Mouse (Mus musculus) MEL (cell line): ENCODE measurements around the gene Stxbp5l. TPM values are rescaled to one million over a fixed set of nuclear protein-coding genes. Genes with fewer than 3 reads are reported as not detected.
"Not testable (repeated sequence)": the region's sequence is repeated elsewhere in the genome, so short reads cannot be mapped to it uniquely, and the experiment has no call there.

ENCODE experiments used
- DNase-seq: peaks from one replicate; pipeline ENCODE4 v3.0.0; 2011; ENCODE audit warnings: low read depth, low spot score
- H3K27ac ChIP-seq: 2 replicates; pipeline ENCODE4 v1.5.1; 2012; ENCODE audit warnings: low read depth, mild to moderate bottlenecking, control low read depth, low read length, moderate library complexity; ENCODE audit not compliant: control insufficient read depth
- H3K27me3 ChIP-seq, 2 experiments: fragments of 150-350 bp in 1 of 2; sonication (generic) in 1 of 2; 2 replicates each; pipeline ENCODE4 v1.6.1; 2012; ENCODE audit warnings: low read length in 2 of 2, mild to moderate bottlenecking in 2 of 2, improper control_type of control experiment in 1 of 2, moderate library complexity in 1 of 2; ENCODE audit not compliant: insufficient read depth in 2 of 2, control insufficient read depth in 1 of 2
- H3K36me3 ChIP-seq, 2 experiments: 2 replicates each; pipeline ENCODE4 v1.6.1; 2012 to 2014; ENCODE audit warnings: low read length in 2 of 2, improper control_type of control experiment in 1 of 2, inconsistent platforms in 1 of 2, mild to moderate bottlenecking in 1 of 2; ENCODE audit not compliant: insufficient read depth in 2 of 2, control insufficient read depth in 1 of 2
- H3K4me1 ChIP-seq, 2 experiments: fragments of 150-350 bp in 1 of 2; sonication (generic) in 1 of 2; 2 replicates each; pipeline ENCODE4 v1.6.1; 2012; ENCODE audit warnings: low read length in 2 of 2, improper control_type of control experiment in 1 of 2, mild to moderate bottlenecking in 1 of 2; ENCODE audit not compliant: insufficient read depth in 2 of 2, control insufficient read depth in 1 of 2
- H3K4me3 ChIP-seq, 2 experiments: fragments of 150-350 bp in 1 of 2; sonication (generic) in 1 of 2; 2 replicates each; pipeline ENCODE4 v1.5.1; 2012; ENCODE audit warnings: low read depth in 2 of 2, low read length in 2 of 2, mild to moderate bottlenecking in 2 of 2, moderate library complexity in 2 of 2, control low read depth in 1 of 2, improper control_type of control experiment in 1 of 2; ENCODE audit not compliant: control insufficient read depth in 1 of 2, insufficient read depth in 1 of 2
- H3K79me2 ChIP-seq: 2 replicates; pipeline ENCODE4 v1.6.1; 2012; ENCODE audit warnings: mild to moderate bottlenecking, low read length, moderate library complexity; ENCODE audit not compliant: control insufficient read depth, poor library complexity, insufficient read depth
- H3K9ac ChIP-seq: 2 replicates; pipeline ENCODE4 v1.6.1; 2012; ENCODE audit warnings: low read depth, mild to moderate bottlenecking, control low read depth, low read length, moderate library complexity; ENCODE audit not compliant: control insufficient read depth, poor library complexity, severe bottlenecking
- H3K9me3 ChIP-seq: fragments of 150-350 bp; sonication (generic); replicated peaks from 2 replicates; pipeline ENCODE4 v1.6.1; 2012; ENCODE audit warnings: mild to moderate bottlenecking, low read length, improper control_type of control experiment, moderate library complexity; ENCODE audit not compliant: insufficient read depth
- BHLHE40 ChIP-seq: IDR thresholded peaks from 2 replicates; pipeline ENCODE4 v1.6.1; 2012; ENCODE audit warnings: low read depth, mild to moderate bottlenecking, inconsistent platforms, low read length, improper control_type of control experiment, borderline replicate concordance
- CTCF ChIP-seq, 3 experiments: IDR thresholded peaks in 2 of 3; conservative IDR thresholded peaks in 1 of 3; 2 replicates each; pipeline ENCODE4 v1.5.1; 2011 to 2012; ENCODE audit warnings: low read length in 3 of 3, low read depth in 2 of 3, mild to moderate bottlenecking in 2 of 3, improper control_type of control experiment in 1 of 3, inconsistent platforms in 1 of 3, mixed read lengths in 1 of 3, moderate library complexity in 1 of 3; ENCODE audit not compliant: control insufficient read depth in 1 of 3, insufficient read depth in 1 of 3, poor library complexity in 1 of 3, severe bottlenecking in 1 of 3
- ELF1 ChIP-seq: IDR thresholded peaks from 2 replicates; pipeline ENCODE4 v1.6.1; 2014; ENCODE audit warnings: low read depth, mild to moderate bottlenecking, inconsistent platforms, low read length, improper control_type of control experiment, moderate library complexity
- EP300 ChIP-seq, 2 experiments: IDR thresholded peaks; 2 replicates each; pipeline ENCODE4 v1.6.1; 2011; ENCODE audit warnings: improper control_type of control experiment in 2 of 2, low read length in 2 of 2, low read depth in 1 of 2, mild to moderate bottlenecking in 1 of 2
- GATA1 ChIP-seq: IDR thresholded peaks from 2 replicates; pipeline ENCODE4 v1.6.1; 2011; ENCODE audit warnings: low read depth, low read length, improper control_type of control experiment
- JUND ChIP-seq: IDR thresholded peaks from 2 replicates; pipeline ENCODE4 v1.6.1; 2011; ENCODE audit warnings: low read depth, mild to moderate bottlenecking, improper control_type of control experiment, low read length
- MAX ChIP-seq: IDR thresholded peaks from 2 replicates; pipeline ENCODE4 v1.6.1; 2011; ENCODE audit warnings: low read length, improper control_type of control experiment
- MEF2A ChIP-seq: IDR thresholded peaks from 2 replicates; pipeline ENCODE4 v1.6.1; 2014; ENCODE audit warnings: low read depth, mild to moderate bottlenecking, inconsistent platforms, low read length, improper control_type of control experiment; ENCODE audit not compliant: poor library complexity, insufficient replicate concordance, severe bottlenecking; ENCODE audit errors: extremely low read depth
- MYB ChIP-seq: IDR thresholded peaks from 2 replicates; pipeline ENCODE4 v1.6.1; 2011; ENCODE audit warnings: mild to moderate bottlenecking, low read depth, low read length, improper control_type of control experiment
- MYC ChIP-seq: IDR thresholded peaks from 2 replicates; pipeline ENCODE4 v1.6.1; 2011; ENCODE audit warnings: low read depth, mild to moderate bottlenecking, low read length, improper control_type of control experiment, moderate library complexity
- NRF1 ChIP-seq: IDR thresholded peaks from 2 replicates; pipeline ENCODE4 v1.6.1; 2014; ENCODE audit warnings: low read depth, mild to moderate bottlenecking, inconsistent platforms, low read length, improper control_type of control experiment, moderate library complexity; ENCODE audit not compliant: poor library complexity, insufficient read depth, severe bottlenecking
- POLR2A ChIP-seq, 2 experiments: IDR thresholded peaks; 2 replicates each; pipeline ENCODE4 v1.6.1; 2011 to 2012; ENCODE audit warnings: low read length in 2 of 2, mild to moderate bottlenecking in 2 of 2, control low read depth in 1 of 2, improper control_type of control experiment in 1 of 2, low read depth in 1 of 2, moderate library complexity in 1 of 2; ENCODE audit not compliant: control insufficient read depth in 1 of 2, insufficient read depth in 1 of 2, poor library complexity in 1 of 2
- POLR2AphosphoS2 ChIP-seq: IDR thresholded peaks from 2 replicates; pipeline ENCODE4 v1.6.1; 2011; ENCODE audit warnings: low read length, improper control_type of control experiment
- RCOR1 ChIP-seq: IDR thresholded peaks from 2 replicates; pipeline ENCODE4 v1.6.1; 2012; ENCODE audit warnings: low read depth, mild to moderate bottlenecking, inconsistent platforms, low read length, improper control_type of control experiment
- SIN3A ChIP-seq: IDR thresholded peaks from 2 replicates; pipeline ENCODE4 v1.6.1; 2012; ENCODE audit warnings: low read length, improper control_type of control experiment, inconsistent platforms
- UBTF ChIP-seq: IDR thresholded peaks from 2 replicates; pipeline ENCODE4 v1.6.1; 2012; ENCODE audit warnings: low read depth, mild to moderate bottlenecking, inconsistent platforms, low read length, improper control_type of control experiment, moderate library complexity, borderline replicate concordance; ENCODE audit not compliant: insufficient read depth
- USF1 ChIP-seq: IDR thresholded peaks from 2 replicates; pipeline ENCODE4 v1.6.1; 2014; ENCODE audit warnings: low read depth, mild to moderate bottlenecking, inconsistent platforms, low read length, improper control_type of control experiment, moderate library complexity
- USF2 ChIP-seq, 2 experiments: IDR thresholded peaks; 2 replicates each; pipeline ENCODE4 v1.6.1; 2011 to 2012; ENCODE audit warnings: improper control_type of control experiment in 2 of 2, low read length in 2 of 2, borderline replicate concordance in 1 of 2, inconsistent platforms in 1 of 2, low read depth in 1 of 2, mild to moderate bottlenecking in 1 of 2; ENCODE audit not compliant: insufficient read depth in 1 of 2
- ZC3H11A ChIP-seq: IDR thresholded peaks from 2 replicates; pipeline ENCODE4 v1.6.1; 2012; ENCODE audit warnings: low read depth, mild to moderate bottlenecking, inconsistent platforms, low read length, improper control_type of control experiment
- ZMIZ1 ChIP-seq: IDR thresholded peaks from 2 replicates; pipeline ENCODE4 v1.6.1; 2012; ENCODE audit warnings: low read depth, mild to moderate bottlenecking, inconsistent platforms, low read length, improper control_type of control experiment, moderate library complexity
- polyA plus RNA-seq, 2 experiments: library from polyadenylated mRNA; stranded (reverse) in 1 of 2; unstranded in 1 of 2; fragments of >175 nt in 1 of 2; fragments of >200 nt in 1 of 2; gene quantifications; 2 replicates each; pipeline versions ENCODE4 v1.2.1 to v1.2.4; 2012; ENCODE audit warnings: low replicate concordance in 2 of 2, low read depth in 1 of 2; ENCODE audit not compliant: insufficient read length in 2 of 2, insufficient read depth in 1 of 2, missing spikeins in 1 of 2
- total RNA-seq: library from RNA; depleted of rRNA; stranded (reverse); fragments of 300-350 nt; gene quantifications from 2 replicates; pipeline ENCODE4 v1.2.3, GENCODE M21; 2012

Stxbp5l gene
- total and polyA plus RNA-seq, 3 experiments = not detected

- H3K9me3 ChIP-seq = no peaks in the 10 kb centered on the region
- no peaks in the 10 kb centered on the region for H3K4me1 ChIP-seq
- no peak overlapping the region for H3K9ac ChIP-seq
- DNase-seq = no peak
- H3K79me2 ChIP-seq = no peaks in the 10 kb centered on the region
- TF ChIP-seq POLR2A (IDR thresholded peaks at IDR 0.05; ENCODE audit: control insufficient read depth in 1 of 2, insufficient read depth in 1 of 2, low read depth in 1 of 2, low read length in 2 of 2, poor library complexity in 1 of 2) (no peak), USF2 (IDR thresholded peaks at IDR 0.05; ENCODE audit: borderline replicate concordance in 1 of 2, insufficient read depth in 1 of 2, low read depth in 1 of 2, low read length in 2 of 2) (no peak), ZC3H11A (no peak), ZMIZ1 (no peak), JUND (no peak), RCOR1 (no peak)
- no peaks in the 10 kb centered on the region for H3K36me3 ChIP-seq
- H3K4me3 ChIP-seq = no peak overlapping the region
- H3K27me3 ChIP-seq = no peaks in the 10 kb centered on the region
- H3K27ac ChIP-seq = no peak overlapping the region
Observed at GRCm38 (mm10) chr16:37344960-37345359, 39.8 kb downstream of the Stxbp5l start.

- not testable (repeated sequence) for H3K79me2 ChIP-seq, H3K27me3 ChIP-seq, H3K36me3 ChIP-seq, DNase-seq, H3K4me3 ChIP-seq, H3K4me1 ChIP-seq, H3K27ac ChIP-seq, H3K9me3 ChIP-seq, H3K9ac ChIP-seq
Observed at GRCm38 (mm10) chr16:37341446-37341845, 43.3 kb downstream of the Stxbp5l start.

- no peak overlapping the region for H3K4me3 ChIP-seq
- no peak overlapping the region for H3K27ac ChIP-seq
- H3K9ac ChIP-seq = no peak overlapping the region
- H3K9me3 ChIP-seq = no peaks in the 10 kb centered on the region
- DNase-seq = no peak
- H3K27me3 ChIP-seq = no peaks in the 10 kb centered on the region
- TF ChIP-seq UBTF = no peak
- TF ChIP-seq EP300 (IDR thresholded peaks at IDR 0.05; ENCODE audit: low read depth in 1 of 2, low read length in 2 of 2) = no peak
- TF ChIP-seq RCOR1 = no peak
- no peak for TF ChIP-seq NRF1
- no peak for TF ChIP-seq MAX
- TF ChIP-seq MYC = no peak
- TF ChIP-seq GATA1 = no peak
- no peak for TF ChIP-seq MYB
- no peak for TF ChIP-seq CTCF (IDR thresholded peaks at IDR 0.05 in 2 of 3, conservative IDR thresholded peaks at IDR 0.05 in 1 of 3; ENCODE audit: control insufficient read depth in 1 of 3, insufficient read depth in 1 of 3, low read depth in 2 of 3, low read length in 3 of 3, poor library complexity in 1 of 3, severe bottlenecking in 1 of 3)
- TF ChIP-seq SIN3A = no peak
- no peak for TF ChIP-seq MEF2A
- TF ChIP-seq POLR2AphosphoS2 = no peak
- no peak for TF ChIP-seq BHLHE40
- TF ChIP-seq ELF1 = no peak
- no peak for TF ChIP-seq USF1
- no peaks in the 10 kb centered on the region for H3K79me2 ChIP-seq
- no peaks in the 10 kb centered on the region for H3K4me1 ChIP-seq
- no peaks in the 10 kb centered on the region for H3K36me3 ChIP-seq
Observed at GRCm38 (mm10) chr16:37338177-37338576, 46.6 kb downstream of the Stxbp5l start.
